In genomic region chr2:179441086-179441485, GRCm38 (mm10) we compare ENCODE assay signal across 23 mouse cellular contexts. TPM values are rescaled to one million over a fixed set of nuclear protein-coding genes. Genes with fewer than 3 reads are reported as not detected.
DNase-seq lines count a peak whose midpoint lies in the region; ATAC-seq and TF ChIP-seq lines count a peak whose summit lies in the region.
"Had no signal": no experiment of that assay in that cellular context is flagged by ENCODE, and none has a peak within 500 bp of the region (broad histone marks: within the 10 kb centered on the region; RNA-seq: fewer than 3 reads in every experiment).

No protein-coding gene starts in this region.

- ATAC-seq in hindbrain, postnatal 0 days = no peak
- no peak for ATAC-seq in hindbrain, embryonic 11.5 days (ENCODE audit: low FRiP score)
- ATAC-seq in midbrain, embryonic 14.5 days (ENCODE audit: low FRiP score, low TSS enrichment) = no peak
- no peak for ATAC-seq in midbrain, embryonic 11.5 days (ENCODE audit: low FRiP score)
- ATAC-seq: CD4-positive, CD25-positive, alpha-beta regulatory T cell, adult 4 months; inflammation-experienced regulatory T-cells, adult 6 months had no signal

- 64% methylated on average over 3 of the region's 3 CpGs for WGBS in hindbrain, postnatal 0 days
- WGBS in hindbrain, embryonic 11.5 days = 80% methylated on average over 3 of the region's 3 CpGs
- WGBS in midbrain, embryonic 14.5 days = 71% methylated on average over 3 of the region's 3 CpGs
- 70% methylated on average over 3 of the region's 3 CpGs for WGBS in midbrain, embryonic 11.5 days

- H3K9ac ChIP-seq in hindbrain, postnatal 0 days (replicated peaks; ENCODE audit: low read length) = no peak overlapping the region
- H3K9ac ChIP-seq in hindbrain, embryonic 11.5 days (ENCODE audit: low read depth, low read length) = no peak overlapping the region
- no peak overlapping the region for H3K9ac ChIP-seq in midbrain, embryonic 14.5 days (replicated peaks; ENCODE audit: low read length)
- no peak overlapping the region for H3K9ac ChIP-seq in midbrain, embryonic 11.5 days (ENCODE audit: low read length)
- H3K9ac ChIP-seq: liver, embryonic 14.5 days; lung, embryonic 14.5 days had no signal

- DNase-seq in cerebellum, adult 18-20 months = peak; percentile 17 to 34
- no peak for DNase-seq in cerebellum, adult 11 months
- peak; percentile 26 for DNase-seq in hindbrain, postnatal 0 days (ENCODE audit: low spot score)
- DNase-seq in hindbrain, embryonic 11.5 days (ENCODE audit: low spot score) = no peak
- peak; percentile 24 for DNase-seq in midbrain, embryonic 14.5 days
- DNase-seq in midbrain, embryonic 11.5 days (ENCODE audit: low spot score, missing footprints) = no peak
- peak; percentile 6 for DNase-seq in Muller cell, postnatal 12 days (ENCODE audit: inconsistent ontology term)
- DNase-seq in left cerebral cortex, adult 18-20 months (ENCODE audit: low spot score in 2 of 2) = no peak
- DNase-seq: adrenal gland, postnatal 25 days; thymus, adult 2 months; thymus, postnatal 4 days had no signal

- no peak overlapping the region for H3K27ac ChIP-seq in hindbrain, postnatal 0 days
- no peak overlapping the region for H3K27ac ChIP-seq in hindbrain, embryonic 11.5 days (ENCODE audit: low read depth, low read length)
- no peak overlapping the region for H3K27ac ChIP-seq in midbrain, embryonic 14.5 days (replicated peaks; ENCODE audit: low read depth, low read length)
- no peak overlapping the region for H3K27ac ChIP-seq in midbrain, embryonic 11.5 days (ENCODE audit: low read depth, low read length)
- H3K27ac ChIP-seq: embryonic facial prominence, embryonic 13.5 days; heart, embryonic 10.5 days; limb, embryonic 15.5 days; liver, embryonic 14.5 days; neural tube, embryonic 12.5 days; stomach, postnatal 0 days had no signal

- no peaks in the 10 kb centered on the region for H3K9me3 ChIP-seq in hindbrain, postnatal 0 days (ENCODE audit: low read length)
- no peaks in the 10 kb centered on the region for H3K9me3 ChIP-seq in hindbrain, embryonic 11.5 days (ENCODE audit: control insufficient read depth, low read length)
- H3K9me3 ChIP-seq in midbrain, embryonic 14.5 days (ENCODE audit: control insufficient read depth, low read length) = no peaks in the 10 kb centered on the region
- H3K9me3 ChIP-seq in midbrain, embryonic 11.5 days (ENCODE audit: control insufficient read depth, low read length) = no peaks in the 10 kb centered on the region
- H3K9me3 ChIP-seq: embryonic facial prominence, embryonic 13.5 days; forebrain, embryonic 12.5 days; heart, embryonic 10.5 days; limb, embryonic 15.5 days; neural tube, embryonic 12.5 days had no signal

- no peak overlapping the region; the same call in 1 of the 2 replicates for H3K4me2 ChIP-seq in hindbrain, postnatal 0 days (ENCODE audit: low read depth, low read length)
- H3K4me2 ChIP-seq in hindbrain, embryonic 11.5 days (replicated peaks; ENCODE audit: low read depth, low read length) = no peak overlapping the region
- no peak overlapping the region for H3K4me2 ChIP-seq in midbrain, embryonic 14.5 days (ENCODE audit: low read length)
- H3K4me2 ChIP-seq in midbrain, embryonic 11.5 days = no peak overlapping the region

- H3K27me3 ChIP-seq in hindbrain, postnatal 0 days (ENCODE audit: insufficient read depth, low read length) = no peaks in the 10 kb centered on the region
- peaks cover 8% of the 10 kb centered on the region for H3K27me3 ChIP-seq in hindbrain, embryonic 11.5 days (ENCODE audit: control insufficient read depth, insufficient read depth, low read length)
- peaks cover 4% of the 10 kb centered on the region; the same call in 1 of the 2 replicates for H3K27me3 ChIP-seq in midbrain, embryonic 14.5 days (ENCODE audit: control insufficient read depth, insufficient read depth, low read length)
- peaks cover 17% of the 10 kb centered on the region for H3K27me3 ChIP-seq in midbrain, embryonic 11.5 days (ENCODE audit: control insufficient read depth, insufficient read depth, low read length)

- peaks cover 14% of the 10 kb centered on the region for H3K4me1 ChIP-seq in hindbrain, postnatal 0 days (ENCODE audit: insufficient read depth, low read length)
- H3K4me1 ChIP-seq in hindbrain, embryonic 11.5 days (replicated peaks; ENCODE audit: control insufficient read depth, insufficient read depth, low read length) = peaks cover 7% of the 10 kb centered on the region; the same call in 1 of the 2 replicates
- H3K4me1 ChIP-seq in midbrain, embryonic 14.5 days (ENCODE audit: control insufficient read depth, insufficient read depth, low read length) = peaks cover 29% of the 10 kb centered on the region
- peaks cover 10% of the 10 kb centered on the region for H3K4me1 ChIP-seq in midbrain, embryonic 11.5 days (ENCODE audit: control insufficient read depth, insufficient read depth, low read length)

- no peaks in the 10 kb centered on the region for H3K36me3 ChIP-seq in hindbrain, postnatal 0 days (ENCODE audit: insufficient read depth, low read length)
- H3K36me3 ChIP-seq in hindbrain, embryonic 11.5 days (ENCODE audit: control insufficient read depth, insufficient read depth, low read length) = no peaks in the 10 kb centered on the region
- H3K36me3 ChIP-seq in midbrain, embryonic 14.5 days (ENCODE audit: control insufficient read depth, insufficient read depth, low read length) = no peaks in the 10 kb centered on the region
- no peaks in the 10 kb centered on the region for H3K36me3 ChIP-seq in midbrain, embryonic 11.5 days (ENCODE audit: control insufficient read depth, insufficient read depth, low read length)
- H3K36me3 ChIP-seq: embryonic facial prominence, embryonic 13.5 days; forebrain, embryonic 12.5 days; heart, embryonic 10.5 days; limb, embryonic 15.5 days; neural tube, embryonic 12.5 days had no signal

- no peak for TF ChIP-seq CTCF in hindbrain, postnatal 0 days (IDR thresholded peaks at IDR 0.05; ENCODE audit: low read depth)

- no peak overlapping the region for H3K4me3 ChIP-seq in hindbrain, postnatal 0 days (ENCODE audit: low read length)
- H3K4me3 ChIP-seq in hindbrain, embryonic 11.5 days (ENCODE audit: low read depth, low read length) = no peak overlapping the region
- no peak overlapping the region for H3K4me3 ChIP-seq in midbrain, embryonic 14.5 days (replicated peaks; ENCODE audit: low read depth, low read length)
- no peak overlapping the region for H3K4me3 ChIP-seq in midbrain, embryonic 11.5 days (ENCODE audit: low read depth, low read length)
- H3K4me3 ChIP-seq: erythroblast, embryonic 14.5 days; neural tube, embryonic 12.5 days had no signal

RNA-seq across cellular contexts. Expression of gene Cdh4, which starts 1.1 kb away (rescaled TPM):
- total RNA-seq in hindbrain, postnatal 0 days (2014; rRNA removed) = 66.8 and 74.6 TPM in 2 replicates
- 33.9 and 42.1 TPM in 2 replicates for polyA plus RNA-seq in hindbrain, postnatal 0 days (2015; fragmentation: Nextera tagmentation; extraction: Ambion mirVana)
- 8.2 and 8.8 TPM in 2 replicates for polyA plus RNA-seq in hindbrain, embryonic 11.5 days (2014; fragmentation: Nextera tagmentation; extraction: Ambion mirVana)
- 42.8 and 50.5 TPM in 2 replicates for polyA plus RNA-seq in midbrain, embryonic 14.5 days (2014; fragmentation: Nextera tagmentation; extraction: Ambion mirVana)
- 6.8 and 8.5 TPM in 2 replicates for polyA plus RNA-seq in midbrain, embryonic 11.5 days (2014; fragmentation: Nextera tagmentation; extraction: Ambion mirVana)
- 10 to 100 TPM; 20.7 to 20.9 TPM for total RNA-seq in left cerebral cortex, adult 18-20 months (2021)
- total RNA-seq: megakaryocyte-erythroid progenitor cell, adult 5-6 weeks had no signal
- polyA plus RNA-seq: CD4-positive, CD25-positive, alpha-beta regulatory T cell, adult 4 months; erythroblast, embryonic 14.5 days; inflammation-experienced regulatory T-cells, adult 6 months had no signal

Comparison
In these comparisons a context has a peak if more than half of its experiments do, and no peak if none do; other contexts are left out.
1. DNase-seq: peak in cerebellum, adult 18-20 months (2 of 2), hindbrain, postnatal 0 days (single experiment), midbrain, embryonic 14.5 days (single experiment) and Muller cell, postnatal 12 days (single experiment); none in cerebellum, adult 11 months (single experiment), hindbrain, embryonic 11.5 days (single experiment), midbrain, embryonic 11.5 days (single experiment) and left cerebral cortex, adult 18-20 months (0 of 2).